Mouse (Mus musculus): ENCODE measurements around the gene Scn11a.

Gene Scn11a

GRCm38 (mm10) chr9:119796791-119797190, 28.5 kb downstream of the Scn11a start:
- DNase-seq (ENCODE audit: low read depth, low spot score): no peak

GRCm38 (mm10) chr9:119795254-119795912, 29.9 kb downstream of the Scn11a start:
- no peak for DNase-seq (ENCODE audit: low read depth, low spot score)

GRCm38 (mm10) chr9:119794470-119794869, 30.8 kb downstream of the Scn11a start:
- DNase-seq (ENCODE audit: low read depth, low spot score): no peak

GRCm38 (mm10) chr9:119792505-119792904, 32.8 kb downstream of the Scn11a start:
- DNase-seq (ENCODE audit: low read depth, low spot score): no peak

- no peak for DNase-seq (ENCODE audit: low read depth, low spot score)
Observed at GRCm38 (mm10) chr9:119780901-119781300, 44.4 kb downstream of the Scn11a start.

- no peak for DNase-seq (ENCODE audit: low read depth, low spot score)
Observed at GRCm38 (mm10) chr9:119776661-119777060, 48.6 kb downstream of the Scn11a start.

GRCm38 (mm10) chr9:119768585-119768984, 56.7 kb downstream of the Scn11a start:
- no peak for DNase-seq (ENCODE audit: low read depth, low spot score)

GRCm38 (mm10) chr9:119760226-119760625, 65.0 kb downstream of the Scn11a start:
- no peak for DNase-seq (ENCODE audit: low read depth, low spot score)

- no peak for DNase-seq (ENCODE audit: low read depth, low spot score)
Observed at GRCm38 (mm10) chr9:119759457-119759856, 65.8 kb downstream of the Scn11a start.

- DNase-seq (ENCODE audit: low read depth, low spot score): peak; percentile 11
Observed at GRCm38 (mm10) chr9:119751507-119751906, 73.7 kb downstream of the Scn11a start.

GRCm38 (mm10) chr9:119749112-119749511, 76.1 kb downstream of the Scn11a start:
- DNase-seq (ENCODE audit: low read depth, low spot score): no peak

GRCm38 (mm10) chr9:119743900-119744299, 81.4 kb downstream of the Scn11a start:
- DNase-seq (ENCODE audit: low read depth, low spot score): no peak

- no peak for DNase-seq (ENCODE audit: low read depth, low spot score)
Observed at GRCm38 (mm10) chr9:119743312-119743711, 81.9 kb downstream of the Scn11a start.

GRCm38 (mm10) chr9:119741101-119741786, 84.0 kb downstream of the Scn11a start:
- no peak for DNase-seq (ENCODE audit: low read depth, low spot score)

GRCm38 (mm10) chr9:119728412-119729097, 96.7 kb downstream of the Scn11a start:
- DNase-seq (ENCODE audit: low read depth, low spot score): no peak

- DNase-seq (ENCODE audit: low read depth, low spot score): no peak
Observed at GRCm38 (mm10) chr9:119726990-119727389, 98.3 kb downstream of the Scn11a start.

- no peak for DNase-seq (ENCODE audit: low read depth, low spot score)
Observed at GRCm38 (mm10) chr9:119725293-119725862, 99.9 kb downstream of the Scn11a start.

GRCm38 (mm10) chr9:119719222-119719621, 106.0 kb downstream of the Scn11a start, which contains the start of gene Scn10a:
Gene Scn10a (minus strand): TSS chr9:119719322.
- no peak for DNase-seq (ENCODE audit: low read depth, low spot score)

GRCm38 (mm10) chr9:119706700-119707099, 118.6 kb downstream of the Scn11a start:
- DNase-seq (ENCODE audit: low read depth, low spot score): no peak
